Mouse (Mus musculus) erythroblast, embryonic 14.5 days (primary cell): ENCODE measurements around the gene Pcx.

Experiments
- GATA1 ChIP-seq: IDR thresholded peaks from 2 replicates; pipeline ENCODE4 v1.6.1; 2012; ENCODE audit warnings: low read length, inconsistent platforms, mixed read lengths
- TAL1 ChIP-seq: IDR thresholded peaks from 3 replicates; pipeline ENCODE4 v1.6.1; 2012; ENCODE audit warnings: low read length, inconsistent platforms, mixed read lengths

- TF ChIP-seq GATA1, result no peak
- no peak for TF ChIP-seq TAL1
These were observed 115.7 kb downstream of the Pcx start for GRCm38 (mm10) chr19:4625829-4626535.
